Mouse (Mus musculus) hindbrain, embryonic 10.5 days (tissue): ENCODE measurements at regions not wholly inside any gene's neighbourhood (a gene's known extent, or its start where the extent isn't known, plus 50 kb on each side); places are given as distances from the start of the nearest gene placed in this dataset.

Source experiments
- DNase-seq: peaks from one replicate; pipeline ENCODE4 v3.0.0-alpha.2; 2017; ENCODE audit warnings: low spot score
- H3K27ac ChIP-seq: fragments of 300-500 bp; sonication (generic); 2 replicates; pipeline ENCODE4 v1.5.1; 2016; ENCODE audit warnings: mild to moderate bottlenecking, moderate library complexity
- H3K27me3 ChIP-seq: fragments of 300-500 bp; sonication (generic); 2 replicates; pipeline ENCODE4 v1.6.1; 2016; ENCODE audit warnings: mild to moderate bottlenecking; ENCODE audit not compliant: poor library complexity, insufficient read depth, severe bottlenecking
- H3K36me3 ChIP-seq: fragments of 300-500 bp; sonication (generic); 2 replicates; pipeline ENCODE4 v1.6.1; 2016; ENCODE audit warnings: mild to moderate bottlenecking, moderate library complexity
- H3K4me1 ChIP-seq: fragments of 300-500 bp; sonication (generic); replicated peaks from 2 replicates; pipeline ENCODE4 v1.6.1; 2016; ENCODE audit warnings: mild to moderate bottlenecking
- H3K4me3 ChIP-seq: fragments of 300-500 bp; sonication (generic); 2 replicates; pipeline ENCODE4 v1.5.1; 2016; ENCODE audit warnings: mild to moderate bottlenecking, moderate library complexity
- H3K9me3 ChIP-seq: fragments of 300-500 bp; sonication (generic); 2 replicates; pipeline ENCODE4 v1.6.1; 2016; ENCODE audit warnings: mild to moderate bottlenecking, moderate library complexity
- WGBS: fragments of 180-500 bp; shearing (Covaris S2); methylation state at CpG from one replicate; pipeline ENCODE4 v1.1.7; 2016; 5-methylcytosine and 5-hydroxymethylcytosine counted together

DNA sequence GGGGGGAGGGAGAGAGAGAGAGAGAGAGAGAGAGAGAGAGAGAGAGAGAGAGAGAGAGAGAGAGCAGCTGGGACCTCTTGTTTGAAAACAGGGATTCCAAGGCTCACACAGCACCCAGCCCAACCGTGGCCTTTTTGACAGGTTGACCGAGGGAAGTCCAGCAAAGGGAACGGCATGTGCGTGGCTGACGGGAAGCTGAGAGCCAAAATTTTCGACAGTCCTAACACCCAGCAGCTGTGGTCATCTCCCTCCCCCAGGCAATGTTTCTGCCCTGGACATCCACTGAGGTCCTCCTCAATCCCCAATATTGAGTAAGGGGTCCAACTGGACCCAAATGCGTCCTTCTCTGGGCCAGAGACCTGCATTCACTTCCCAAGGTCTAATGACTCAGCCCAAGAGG lies 85.2 kb upstream of the Gm26897 start:
- Histone ChIP-seq H3K4me1 (peaks cover 58% of the 10 kb centered on the region), H3K27me3 (peaks cover 29% of the 10 kb centered on the region), H3K9me3 (no peaks in the 10 kb centered on the region), H3K36me3 (no peaks in the 10 kb centered on the region), H3K4me3 (0 out of 2 replicates have a peak overlapping the region, but pooled peaks have one; percentile 0), H3K27ac (peak overlapping the region; percentile 76)
- no peak for DNase-seq
- 40% methylated on average over 7 of the region's 7 CpGs for WGBS

DNA sequence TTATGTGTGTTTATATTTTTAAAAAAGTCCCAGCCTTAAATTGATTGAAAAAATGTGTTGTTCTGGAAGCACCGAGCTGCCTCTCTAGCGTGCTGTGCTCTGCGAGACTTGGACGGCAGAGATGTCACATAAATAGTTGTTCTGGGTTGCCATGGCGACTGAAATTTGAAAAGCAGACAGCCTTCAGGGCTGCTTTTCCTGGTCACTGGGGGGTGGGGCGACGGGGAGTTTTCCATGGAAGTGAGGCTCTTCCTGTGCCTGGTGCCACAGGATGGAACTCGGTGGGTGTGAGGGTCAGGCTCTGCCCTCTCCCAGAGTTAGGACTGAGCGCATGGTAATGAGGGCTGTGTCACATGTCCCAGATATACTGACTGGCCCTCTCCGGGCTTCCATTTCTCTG lies 84.7 kb upstream of the Gm26897 start:
- Histone ChIP-seq H3K9me3 (no peaks in the 10 kb centered on the region), H3K36me3 (no peaks in the 10 kb centered on the region), H3K27ac (peak overlapping the region; percentile 76; the same call in 1 of the 2 replicates), H3K4me1 (peaks cover 57% of the 10 kb centered on the region), H3K27me3 (peaks cover 29% of the 10 kb centered on the region), H3K4me3 (no peak overlapping the region)
- WGBS = 13% methylated on average over 10 of the region's 10 CpGs
- peak; percentile 87 for DNase-seq

DNA sequence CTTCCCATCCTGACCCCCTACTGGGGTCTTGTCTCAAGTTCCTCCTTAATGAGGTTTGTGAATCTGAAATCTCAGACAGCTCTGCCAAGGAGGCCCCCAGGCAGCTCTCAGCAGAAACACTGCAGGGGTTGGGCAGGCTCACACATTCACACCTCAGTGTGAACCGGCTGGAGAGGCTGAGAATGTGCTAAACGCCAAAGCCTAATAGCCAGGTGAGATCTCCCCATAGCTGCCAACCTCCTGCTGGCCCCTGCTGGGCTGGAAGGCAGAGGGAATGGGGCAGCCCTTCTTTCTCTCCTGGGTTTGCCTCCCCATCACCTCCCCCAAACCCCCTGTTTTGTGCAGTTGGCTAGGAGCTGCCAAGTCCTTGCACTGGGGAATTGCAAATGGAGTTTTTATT lies 81.3 kb upstream of the Gm26897 start:
- Histone ChIP-seq H3K27ac (peak overlapping the region; percentile 37), H3K4me1 (peaks cover 42% of the 10 kb centered on the region), H3K27me3 (peaks cover 18% of the 10 kb centered on the region), H3K36me3 (no peaks in the 10 kb centered on the region), H3K4me3 (no peak overlapping the region), H3K9me3 (no peaks in the 10 kb centered on the region)
- 40% methylated on average over 2 of the region's 2 CpGs for WGBS
- DNase-seq = no peak

DNA sequence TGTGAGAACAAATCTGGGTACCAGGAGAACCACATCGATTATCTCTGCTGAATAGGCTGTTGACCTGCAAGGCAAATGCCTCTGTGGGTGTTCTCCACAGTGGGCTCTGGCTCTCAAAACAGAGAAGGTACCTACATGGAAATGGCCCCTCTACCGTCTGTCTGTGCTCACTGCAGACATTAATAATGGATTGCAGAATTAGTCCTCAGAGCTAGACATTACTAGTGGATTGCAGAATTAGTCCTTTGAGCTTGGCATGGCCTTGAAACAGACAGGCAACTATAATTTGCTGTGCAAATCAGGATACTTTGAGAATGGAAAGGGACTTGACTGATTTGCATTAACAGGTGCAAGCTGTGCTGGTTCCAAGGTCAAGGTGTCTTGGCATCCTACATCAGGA lies 77.3 kb upstream of the Gm26897 start:
- no peaks in the 10 kb centered on the region for H3K9me3 ChIP-seq
- peaks cover 13% of the 10 kb centered on the region; the same call in 1 of the 2 replicates for H3K27me3 ChIP-seq
- WGBS = 70% methylated on average over 2 of the region's 2 CpGs
- H3K36me3 ChIP-seq = no peaks in the 10 kb centered on the region
- H3K4me1 ChIP-seq = peaks cover 39% of the 10 kb centered on the region
- no peak overlapping the region for H3K4me3 ChIP-seq
- H3K27ac ChIP-seq = no peak overlapping the region
- DNase-seq = no peak

DNA sequence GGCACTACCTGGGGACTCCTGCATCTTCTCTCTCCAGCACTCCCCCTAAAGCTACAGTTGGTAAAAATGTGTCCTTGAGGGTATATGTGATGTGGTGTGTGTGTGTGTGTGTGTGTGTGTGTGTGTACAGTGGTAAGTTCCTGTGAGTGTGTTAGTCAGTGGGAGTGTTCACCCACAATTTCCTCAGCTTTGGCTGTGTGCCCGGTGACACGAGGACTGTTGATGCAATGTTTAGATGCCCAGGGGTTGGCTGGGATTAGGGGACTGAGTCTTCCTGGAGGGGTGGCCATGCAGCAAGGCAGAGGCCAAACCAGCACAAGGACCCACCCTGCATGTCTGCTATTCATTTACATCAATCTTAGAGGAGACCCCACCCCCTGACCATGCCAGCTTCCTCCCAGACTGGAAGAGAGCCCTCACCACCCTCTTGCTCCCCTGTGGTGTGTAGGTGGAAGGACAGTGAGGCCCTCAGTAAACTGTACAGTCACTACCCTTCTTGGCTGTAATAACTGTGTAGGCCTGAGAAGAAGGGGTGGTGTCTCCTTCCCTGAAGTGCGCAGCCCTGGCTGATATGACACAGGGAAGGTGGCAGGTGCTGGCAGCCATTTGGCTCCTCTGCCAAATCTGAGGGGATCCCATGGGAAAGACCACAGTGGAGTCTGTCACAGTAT lies 75.8 kb upstream of the Gm26897 start:
- H3K36me3 ChIP-seq = no peaks in the 10 kb centered on the region
- peak overlapping the region; percentile 40; the same call in 1 of the 2 replicates for H3K27ac ChIP-seq
- H3K9me3 ChIP-seq = no peaks in the 10 kb centered on the region
- WGBS = 87% methylated on average over 3 of the region's 3 CpGs
- H3K27me3 ChIP-seq = peaks cover under 1% of the 10 kb centered on the region; the same call in 1 of the 2 replicates
- DNase-seq = no peak
- H3K4me3 ChIP-seq = no peak overlapping the region
- H3K4me1 ChIP-seq = peaks cover 34% of the 10 kb centered on the region

DNA sequence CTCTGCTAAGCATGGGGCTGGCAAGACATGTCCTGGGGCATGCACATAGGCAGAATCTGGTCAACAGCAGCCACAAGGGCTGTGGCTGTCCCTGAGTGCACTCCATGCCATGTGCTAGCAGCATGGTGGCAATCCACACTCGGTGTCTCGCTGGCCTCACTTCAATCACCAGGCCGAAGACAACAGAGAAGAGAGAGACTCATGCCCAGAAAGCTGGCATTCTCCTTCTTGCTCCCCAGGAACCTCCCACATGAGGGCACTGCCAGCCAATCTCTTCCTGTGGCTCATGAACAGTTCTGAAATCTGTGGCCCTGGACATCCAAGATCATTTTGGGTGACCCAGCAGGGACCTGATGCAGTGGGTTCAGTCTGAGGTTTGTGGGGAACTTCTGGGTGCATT lies 74.5 kb upstream of the Gm26897 start:
- H3K9me3 ChIP-seq = no peaks in the 10 kb centered on the region
- WGBS = 94% methylated on average over 3 of the region's 3 CpGs
- no peak for DNase-seq
- H3K27ac ChIP-seq = peak overlapping the region; percentile 79
- H3K36me3 ChIP-seq = no peaks in the 10 kb centered on the region
- peaks cover 11% of the 10 kb centered on the region for H3K27me3 ChIP-seq
- no peak overlapping the region for H3K4me3 ChIP-seq
- peaks cover 45% of the 10 kb centered on the region for H3K4me1 ChIP-seq

DNA sequence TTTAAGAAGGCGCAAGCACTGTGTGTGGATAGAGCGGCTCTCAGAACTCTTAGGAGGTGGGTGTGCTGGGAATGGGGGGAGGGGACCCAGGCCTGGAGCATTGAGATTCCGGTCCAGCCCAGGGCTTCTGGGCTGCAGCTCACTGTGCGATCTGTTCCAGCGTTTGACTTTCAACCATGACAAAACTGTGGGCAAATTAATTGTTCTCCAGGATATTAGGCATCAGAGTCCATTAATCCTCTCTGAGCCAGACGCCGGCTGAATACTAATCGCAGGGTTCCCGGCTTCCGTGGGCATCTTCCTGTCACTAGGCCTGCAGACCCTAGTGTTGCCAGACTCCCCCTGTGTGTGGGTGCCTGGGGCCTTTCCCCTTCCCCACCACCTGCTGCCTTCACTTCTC lies 73.3 kb upstream of the Gm26897 start:
- H3K9me3 ChIP-seq = no peaks in the 10 kb centered on the region
- 46% methylated on average over 10 of the region's 10 CpGs for WGBS
- H3K27ac ChIP-seq = peak overlapping the region; percentile 79
- peaks cover 57% of the 10 kb centered on the region for H3K4me1 ChIP-seq
- DNase-seq = no peak
- peaks cover 21% of the 10 kb centered on the region for H3K27me3 ChIP-seq
- no peak overlapping the region for H3K4me3 ChIP-seq
- no peaks in the 10 kb centered on the region for H3K36me3 ChIP-seq

DNA sequence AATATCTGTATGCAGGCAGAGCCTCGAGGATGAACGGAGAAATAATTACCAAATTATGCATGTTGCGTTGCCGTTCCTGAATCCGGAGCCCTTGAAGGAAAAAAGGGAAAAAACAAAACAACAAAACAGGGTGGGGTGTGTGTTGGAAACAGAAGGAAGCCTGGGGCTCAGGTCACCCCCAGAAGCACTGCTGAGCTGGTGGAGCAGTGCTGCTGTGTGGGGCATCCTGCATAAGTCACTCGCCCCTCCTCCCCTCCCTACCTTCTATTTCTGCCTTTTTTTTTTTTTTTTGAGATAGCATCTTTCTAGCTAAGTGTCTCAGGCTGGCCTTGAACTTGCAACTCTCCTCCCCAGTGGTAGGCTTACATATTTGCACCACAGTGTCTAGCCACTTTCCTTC lies 72.8 kb upstream of the Gm26897 start:
- Histone ChIP-seq H3K9me3 (no peaks in the 10 kb centered on the region), H3K36me3 (no peaks in the 10 kb centered on the region), H3K27ac (peak overlapping the region; percentile 79), H3K4me1 (peaks cover 57% of the 10 kb centered on the region), H3K27me3 (peaks cover 21% of the 10 kb centered on the region), H3K4me3 (no peak overlapping the region)
- 70% methylated on average over 6 of the region's 6 CpGs for WGBS
- no peak for DNase-seq

DNA sequence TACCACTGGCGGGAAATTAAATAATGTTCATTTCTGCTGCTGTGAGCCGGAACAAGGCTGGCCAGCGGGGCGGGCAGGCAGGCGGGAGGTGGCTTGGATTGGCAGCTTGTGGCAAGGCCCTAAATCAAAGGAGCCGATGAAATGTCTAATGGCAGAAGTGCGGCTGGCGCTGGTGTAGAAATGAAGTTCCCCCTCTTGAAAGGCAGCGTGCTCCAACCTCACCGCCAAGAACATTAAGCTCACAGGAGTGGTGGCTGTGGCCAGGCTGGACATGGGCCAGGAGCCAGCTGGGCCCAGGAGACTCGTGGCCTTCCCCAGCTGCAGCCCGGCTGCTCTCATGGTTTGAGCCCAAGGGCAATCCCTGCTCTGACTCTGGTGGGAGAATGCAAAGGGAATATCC lies 71.8 kb upstream of the Gm26897 start:
- peak overlapping the region; percentile 66 for H3K27ac ChIP-seq

DNA sequence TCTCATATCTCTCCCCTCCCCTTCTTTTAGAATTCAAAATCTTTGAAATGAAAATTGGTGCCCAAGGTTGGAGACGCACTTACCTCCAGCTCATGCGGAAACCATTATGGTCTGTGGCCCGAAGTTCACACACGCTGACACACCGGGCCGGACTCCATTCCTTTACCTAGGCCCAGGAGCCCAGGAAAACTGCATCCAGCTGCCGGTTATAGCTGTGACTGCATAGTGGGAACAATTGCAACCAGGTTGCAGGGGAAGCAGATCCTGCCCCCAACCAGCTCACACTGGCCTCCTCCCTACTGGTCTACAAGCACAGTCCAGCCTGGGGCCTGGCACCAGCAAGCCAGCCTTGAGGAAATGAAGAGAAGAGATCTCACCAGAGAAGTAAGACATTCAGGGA lies 69.9 kb upstream of the Gm26897 start:
- H3K27me3 ChIP-seq = peaks cover 21% of the 10 kb centered on the region
- DNase-seq = no peak
- H3K9me3 ChIP-seq = peaks cover 10% of the 10 kb centered on the region
- peak overlapping the region; percentile 47 for H3K27ac ChIP-seq
- H3K4me1 ChIP-seq = peaks cover 63% of the 10 kb centered on the region
- no peak overlapping the region for H3K4me3 ChIP-seq
- 80% methylated on average over 7 of the region's 7 CpGs for WGBS
- no peaks in the 10 kb centered on the region for H3K36me3 ChIP-seq

More for the DNA sequence above, 71.8 kb upstream of the Gm26897 start:
- 86% methylated on average over 12 of the region's 12 CpGs for WGBS
- DNase-seq = no peak
- H3K9me3 ChIP-seq = no peaks in the 10 kb centered on the region
- H3K4me3 ChIP-seq = no peak overlapping the region
- H3K36me3 ChIP-seq = no peaks in the 10 kb centered on the region
- peaks cover 21% of the 10 kb centered on the region for H3K27me3 ChIP-seq
- peaks cover 66% of the 10 kb centered on the region for H3K4me1 ChIP-seq

DNA sequence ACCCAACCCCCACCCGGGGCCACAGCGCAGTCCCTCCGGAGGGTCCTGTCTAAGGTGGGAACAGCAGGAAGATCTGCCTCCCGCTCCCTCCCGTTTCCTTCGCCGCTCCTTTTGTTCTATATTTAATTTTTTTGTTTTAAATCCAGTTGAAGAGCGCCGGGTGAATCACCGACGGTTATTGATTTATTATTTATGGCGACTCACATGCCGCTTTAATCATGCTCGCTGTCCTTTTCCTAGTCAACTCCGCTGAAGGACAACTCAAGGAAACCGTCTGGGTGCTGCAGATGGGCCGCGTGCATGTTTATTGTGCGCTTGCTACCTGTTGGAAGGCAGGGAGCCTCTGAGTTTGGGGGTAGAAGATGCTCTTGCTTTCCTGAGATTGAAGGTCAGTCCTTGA lies 68.3 kb upstream of the Gm26897 start:
- Histone ChIP-seq H3K36me3 (no peaks in the 10 kb centered on the region), H3K4me3 (no peak overlapping the region), H3K9me3 (peaks cover 15% of the 10 kb centered on the region), H3K4me1 (peaks cover 53% of the 10 kb centered on the region), H3K27me3 (peaks cover 21% of the 10 kb centered on the region), H3K27ac (peak overlapping the region; percentile 71)
- 80% methylated on average over 19 of the region's 19 CpGs for WGBS
- no peak for DNase-seq

DNA sequence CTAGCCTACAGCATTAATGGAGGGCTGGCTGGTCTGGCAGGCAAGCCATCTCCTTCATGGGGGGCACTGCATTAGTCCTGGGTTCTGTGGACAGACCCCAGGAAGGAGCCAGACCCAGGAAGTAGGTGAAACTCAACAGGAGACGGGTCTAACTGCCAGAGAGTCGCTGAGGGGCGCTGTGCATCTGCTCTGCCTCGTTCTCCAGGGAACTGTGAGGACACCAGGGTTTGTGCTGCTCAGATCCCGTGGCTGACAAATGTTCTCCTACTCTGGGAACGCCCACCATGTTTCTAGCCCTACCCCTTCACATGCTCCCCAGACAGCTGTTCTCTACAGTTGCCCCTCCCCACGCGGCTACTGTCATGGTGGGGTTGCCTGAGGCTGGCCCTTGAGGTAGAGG lies 67.7 kb upstream of the Gm26897 start:
- 78% methylated on average over 8 of the region's 8 CpGs for WGBS
- Histone ChIP-seq H3K27me3 (peaks cover 21% of the 10 kb centered on the region), H3K4me3 (no peak overlapping the region), H3K9me3 (peaks cover 15% of the 10 kb centered on the region), H3K27ac (no peak overlapping the region), H3K4me1 (peaks cover 48% of the 10 kb centered on the region), H3K36me3 (no peaks in the 10 kb centered on the region)
- no peak for DNase-seq

DNA sequence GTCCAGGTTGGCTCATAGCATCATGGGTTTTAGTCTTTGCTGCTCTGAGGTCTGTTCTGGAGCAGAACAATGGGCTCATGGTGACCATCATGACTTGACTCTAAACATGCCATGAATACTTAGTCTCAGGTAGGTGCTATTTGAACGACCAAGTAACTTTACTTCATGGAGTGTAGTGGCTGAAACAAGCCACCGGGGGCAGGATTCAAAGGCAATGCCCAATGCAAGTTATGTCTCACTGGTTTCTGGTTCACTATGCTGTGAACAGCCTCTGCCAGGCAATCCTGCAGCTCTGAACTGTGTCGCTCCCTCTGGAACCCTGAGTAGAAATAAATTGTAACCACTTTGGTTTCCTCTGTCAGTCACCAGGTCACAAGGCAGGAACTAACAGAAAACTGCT lies 65.8 kb upstream of the Gm26897 start:
- 75% methylated on average over 3 of the region's 3 CpGs for WGBS
- no peak overlapping the region for H3K4me3 ChIP-seq
- DNase-seq = no peak
- H3K27ac ChIP-seq = no peak overlapping the region
- H3K9me3 ChIP-seq = peaks cover 15% of the 10 kb centered on the region
- H3K27me3 ChIP-seq = peaks cover 21% of the 10 kb centered on the region
- H3K4me1 ChIP-seq = peaks cover 41% of the 10 kb centered on the region
- no peaks in the 10 kb centered on the region for H3K36me3 ChIP-seq

DNA sequence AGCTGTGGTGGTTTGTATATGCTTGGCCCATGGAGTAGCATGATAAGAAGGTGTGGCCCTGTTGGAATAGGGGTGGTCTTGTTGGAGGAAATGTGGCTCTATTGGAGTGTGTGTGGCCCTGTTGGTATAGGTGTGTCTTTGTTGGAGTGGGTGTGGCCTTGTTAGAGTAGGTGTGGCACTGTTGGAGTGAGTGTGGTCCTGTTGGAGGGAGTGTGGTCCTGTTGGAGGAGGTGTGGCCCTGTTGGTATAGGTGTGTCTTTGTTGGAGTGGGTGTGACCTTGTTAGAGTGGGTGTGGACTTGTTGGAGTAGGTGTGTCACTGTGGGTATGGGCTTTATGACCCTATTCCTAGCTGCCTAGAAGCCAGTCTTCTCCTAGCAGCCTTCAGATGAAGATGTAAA lies 64.6 kb upstream of the Gm26897 start:
- no peak for DNase-seq
- no peak overlapping the region for H3K27ac ChIP-seq

More for the DNA sequence above, 64.6 kb upstream of the Gm26897 start:
- H3K27me3 ChIP-seq = peaks cover 10% of the 10 kb centered on the region
- no peaks in the 10 kb centered on the region for H3K36me3 ChIP-seq
- H3K4me3 ChIP-seq = no peak overlapping the region
- peaks cover 15% of the 10 kb centered on the region for H3K9me3 ChIP-seq
- H3K4me1 ChIP-seq = peaks cover 35% of the 10 kb centered on the region
